Mouse (Mus musculus): ENCODE results near the gene Best1. TPM values are rescaled to one million over a fixed set of nuclear protein-coding genes. Genes with fewer than 3 reads are reported as not detected.

Gene Best1
- polyA plus RNA-seq, 1 experiment from 2014 or later = 0.36 TPM

DNA sequence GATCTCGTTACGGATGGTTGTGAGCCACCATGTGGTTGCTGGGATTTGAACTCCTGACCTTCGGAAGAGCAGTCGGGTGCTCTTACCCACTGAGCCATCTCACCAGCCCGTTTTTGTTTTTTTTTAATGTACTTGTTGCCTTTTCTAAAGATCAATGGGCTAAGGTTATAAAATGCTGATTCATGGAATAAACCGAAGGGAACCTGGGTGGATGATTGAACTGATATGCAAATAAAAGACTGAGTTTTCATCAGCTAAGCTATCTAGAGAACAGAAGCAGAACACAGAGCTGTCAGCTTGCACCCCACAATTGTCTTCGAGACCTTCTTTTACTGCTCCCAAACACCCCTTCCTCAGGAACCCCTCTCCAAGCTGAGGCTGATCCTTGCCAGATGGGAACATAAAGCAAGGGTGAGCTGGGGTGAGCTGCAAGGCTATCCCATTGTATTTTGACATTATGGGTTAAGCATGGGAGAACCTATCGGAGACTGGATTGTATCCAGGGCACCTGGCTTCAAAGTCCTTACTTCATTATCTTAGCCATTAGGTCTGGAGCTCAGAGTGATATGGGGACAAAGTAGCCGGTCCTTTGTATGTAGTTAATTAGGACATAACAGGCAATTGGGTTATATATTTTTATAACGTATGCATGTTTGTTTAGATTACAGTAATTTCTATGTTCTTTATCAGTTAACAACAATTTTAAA lies 33.2 kb downstream of the Best1 start:
- no peak overlapping the region for H3K9ac ChIP-seq (ENCODE audit: low read length)
- TF ChIP-seq CTCF (IDR thresholded peaks at IDR 0.05; ENCODE audit: low read depth) (no peak), EP300 (optimal IDR thresholded peaks at IDR 0.05) (no peak)
- 83% methylated on average over 8 of the region's 10 CpGs for WGBS
- no peaks in the 10 kb centered on the region for H3K9me3 ChIP-seq (ENCODE audit: control insufficient read depth, low read length)
- ATAC-seq (ENCODE audit: low FRiP score, low TSS enrichment) (no peak), DNase-seq (ENCODE audit: low spot score) (no peak)
- H3K27me3 ChIP-seq (ENCODE audit: control insufficient read depth, insufficient read depth, low read length) = no peaks in the 10 kb centered on the region
- no peak overlapping the region for H3K27ac ChIP-seq (replicated peaks)
- H3K36me3 ChIP-seq (ENCODE audit: control insufficient read depth, insufficient read depth, low read length) = no peaks in the 10 kb centered on the region
- H3K4me1 ChIP-seq (replicated peaks; ENCODE audit: control insufficient read depth, insufficient read depth) = no peaks in the 10 kb centered on the region
- H3K4me3 ChIP-seq (ENCODE audit: low read depth, low read length) = no peak overlapping the region
- H3K4me2 ChIP-seq (replicated peaks; ENCODE audit: low read depth) = no peak overlapping the region

DNA sequence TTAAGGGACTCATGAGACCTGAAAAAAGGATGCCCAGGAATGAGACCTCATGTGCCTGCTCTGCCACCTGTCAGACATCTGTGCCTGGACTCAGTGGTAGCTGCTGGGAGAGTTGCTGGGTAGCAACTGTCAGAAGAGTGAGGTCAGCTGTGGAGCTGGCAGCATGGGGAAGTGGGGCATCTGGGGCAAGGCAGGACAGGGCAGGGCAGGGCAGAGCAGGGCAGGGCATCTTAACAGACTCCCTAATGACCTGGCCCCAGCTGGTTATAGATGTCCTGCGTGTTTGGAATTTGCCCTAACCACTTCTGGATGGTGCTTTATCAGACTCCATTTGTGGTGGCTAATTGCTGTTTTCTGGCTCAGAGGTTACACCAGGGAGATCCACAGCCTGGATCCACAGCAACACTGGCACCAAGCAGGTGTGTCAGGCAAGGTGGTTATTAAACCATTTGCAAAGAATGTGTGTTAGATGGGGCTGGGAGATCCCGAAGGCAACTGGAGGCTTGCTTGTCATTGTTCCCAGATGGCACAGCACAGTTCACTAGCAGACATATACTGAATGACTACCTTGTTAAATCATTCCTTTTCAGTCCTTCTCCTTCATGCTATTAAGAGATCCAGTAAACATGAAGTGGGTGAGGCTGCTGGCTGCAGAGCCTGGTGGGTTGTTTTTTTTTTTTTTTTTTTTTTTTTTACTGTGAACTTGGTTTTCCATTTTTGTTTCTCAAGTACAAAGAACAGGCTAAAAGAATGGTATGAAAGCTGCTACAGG lies 35.2 kb downstream of the Best1 start:
- Histone ChIP-seq H3K4me3 (ENCODE audit: low read depth, low read length) (no peak overlapping the region), H3K36me3 (ENCODE audit: control insufficient read depth, insufficient read depth, low read length) (no peaks in the 10 kb centered on the region), H3K9me3 (ENCODE audit: control insufficient read depth, low read length) (no peaks in the 10 kb centered on the region), H3K27me3 (ENCODE audit: control insufficient read depth, insufficient read depth, low read length) (no peaks in the 10 kb centered on the region), H3K4me1 (replicated peaks; ENCODE audit: control insufficient read depth, insufficient read depth) (no peaks in the 10 kb centered on the region), H3K9ac (ENCODE audit: low read length) (no peak overlapping the region), H3K27ac (replicated peaks) (no peak overlapping the region), H3K4me2 (replicated peaks; ENCODE audit: low read depth) (no peak overlapping the region)
- WGBS = 38% methylated on average over 2 of the region's 2 CpGs
- ATAC-seq (ENCODE audit: low FRiP score, low TSS enrichment) (peak; percentile 83), DNase-seq (ENCODE audit: low spot score) (peak; percentile 28)
- TF ChIP-seq CTCF (IDR thresholded peaks at IDR 0.05; ENCODE audit: low read depth) = no peak
- no peak for TF ChIP-seq EP300 (optimal IDR thresholded peaks at IDR 0.05)

- no peak overlapping the region for H3K9ac ChIP-seq (ENCODE audit: low read length)
- no peak overlapping the region for H3K4me3 ChIP-seq (ENCODE audit: low read depth, low read length)
- no peaks in the 10 kb centered on the region for H3K4me1 ChIP-seq (replicated peaks; ENCODE audit: control insufficient read depth, insufficient read depth)
- H3K4me2 ChIP-seq (replicated peaks; ENCODE audit: low read depth) = no peak overlapping the region
- TF ChIP-seq CTCF (IDR thresholded peaks at IDR 0.05; ENCODE audit: low read depth) (no peak), EP300 (optimal IDR thresholded peaks at IDR 0.05) (no peak)
- no peaks in the 10 kb centered on the region for H3K36me3 ChIP-seq (ENCODE audit: control insufficient read depth, insufficient read depth, low read length)
- no peaks in the 10 kb centered on the region for H3K27me3 ChIP-seq (ENCODE audit: control insufficient read depth, insufficient read depth, low read length)
- DNase-seq (ENCODE audit: low spot score) (no peak), ATAC-seq (ENCODE audit: low FRiP score, low TSS enrichment) (no peak)
- 17% methylated on average over 7 of the region's 7 CpGs for WGBS
- H3K27ac ChIP-seq (replicated peaks) = no peak overlapping the region
- H3K9me3 ChIP-seq (ENCODE audit: control insufficient read depth, low read length) = no peaks in the 10 kb centered on the region
Observed at GRCm38 (mm10) chr19:9964205-9964916, 37.1 kb downstream of the Best1 start.

DNA sequence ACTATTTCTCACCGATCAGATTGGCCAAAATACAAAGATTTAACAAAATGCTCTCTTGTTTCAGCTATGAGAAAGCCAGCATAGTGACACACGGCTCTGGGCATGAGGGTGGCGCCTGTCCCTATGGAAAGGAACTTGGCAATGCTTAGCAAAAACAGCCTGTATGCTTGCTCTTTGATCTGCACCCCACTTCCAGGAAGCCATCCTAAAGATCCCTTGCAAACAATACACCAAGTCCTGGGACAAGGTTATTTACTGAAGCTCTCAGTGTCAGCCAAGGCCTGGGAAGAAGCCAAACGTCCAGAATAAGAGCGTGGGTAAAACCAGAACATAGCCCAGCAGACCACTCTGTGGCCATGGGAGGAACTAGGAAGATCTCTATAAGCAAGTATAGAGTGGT lies 40.7 kb downstream of the Best1 start:
- ATAC-seq (ENCODE audit: low FRiP score, low TSS enrichment) (no peak), DNase-seq (ENCODE audit: low spot score) (no peak)
- no peaks in the 10 kb centered on the region for H3K4me1 ChIP-seq (replicated peaks; ENCODE audit: control insufficient read depth, insufficient read depth)
- WGBS = 70% methylated on average over 5 of the region's 5 CpGs
- no peaks in the 10 kb centered on the region for H3K27me3 ChIP-seq (ENCODE audit: control insufficient read depth, insufficient read depth, low read length)
- H3K27ac ChIP-seq (replicated peaks) = no peak overlapping the region
- H3K9me3 ChIP-seq (ENCODE audit: control insufficient read depth, low read length) = no peaks in the 10 kb centered on the region
- no peak overlapping the region for H3K4me2 ChIP-seq (replicated peaks; ENCODE audit: low read depth)
- H3K4me3 ChIP-seq (ENCODE audit: low read depth, low read length) = no peak overlapping the region
- no peaks in the 10 kb centered on the region for H3K36me3 ChIP-seq (ENCODE audit: control insufficient read depth, insufficient read depth, low read length)
- no peak overlapping the region for H3K9ac ChIP-seq (ENCODE audit: low read length)
- no peak for TF ChIP-seq EP300 (optimal IDR thresholded peaks at IDR 0.05)
- no peak for TF ChIP-seq CTCF (IDR thresholded peaks at IDR 0.05; ENCODE audit: low read depth)

DNA sequence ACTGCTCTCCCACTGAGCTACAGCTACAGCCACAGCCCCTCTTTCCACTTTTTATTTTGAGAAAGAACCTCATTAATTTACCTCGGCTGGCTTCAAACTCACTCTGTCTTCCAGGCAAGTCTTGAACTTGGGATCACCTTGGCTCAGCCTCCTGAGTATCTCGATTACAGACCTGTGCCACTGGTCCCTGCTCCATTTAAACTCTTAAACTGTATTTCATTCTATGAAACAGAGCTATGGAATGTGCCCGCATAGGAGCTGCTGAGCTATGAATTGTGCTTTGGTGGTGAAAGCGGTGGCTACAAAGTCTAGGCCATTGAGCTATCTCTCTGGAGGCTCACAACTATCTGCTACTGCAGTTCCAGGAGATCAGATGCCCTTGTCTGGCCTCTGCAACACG lies 43.5 kb downstream of the Best1 start:
- Histone ChIP-seq H3K27me3 (ENCODE audit: control insufficient read depth, insufficient read depth, low read length) (no peaks in the 10 kb centered on the region), H3K9ac (ENCODE audit: low read length) (no peak overlapping the region), H3K4me1 (replicated peaks; ENCODE audit: control insufficient read depth, insufficient read depth) (no peaks in the 10 kb centered on the region; the same call in 1 of the 2 replicates), H3K36me3 (ENCODE audit: control insufficient read depth, insufficient read depth, low read length) (no peaks in the 10 kb centered on the region), H3K4me2 (replicated peaks; ENCODE audit: low read depth) (no peak overlapping the region), H3K27ac (replicated peaks) (no peak overlapping the region), H3K9me3 (ENCODE audit: control insufficient read depth, low read length) (no peaks in the 10 kb centered on the region), H3K4me3 (ENCODE audit: low read depth, low read length) (no peak overlapping the region)
- WGBS = 81% methylated on average over 5 of the region's 5 CpGs
- ATAC-seq (ENCODE audit: low FRiP score, low TSS enrichment) = no peak
- DNase-seq (ENCODE audit: low spot score) = no peak
- no peak for TF ChIP-seq EP300 (optimal IDR thresholded peaks at IDR 0.05)
- TF ChIP-seq CTCF (IDR thresholded peaks at IDR 0.05; ENCODE audit: low read depth) = no peak
